Mouse (Mus musculus) limb, embryonic 11.5 days (tissue): ENCODE results near the gene Eef1akmt4. TPM values are rescaled to one million over a fixed set of nuclear protein-coding genes. Genes with fewer than 3 reads are reported as not detected.
A peak's percentile ranks its signal among the peaks of the same experiment; 100 is the strongest.
"Not testable (repeated sequence)": the region's sequence is repeated elsewhere in the genome, so short reads cannot be mapped to it uniquely, and the experiment has no call there.

Experiments used
- ATAC-seq: fragments of 200-750 bp; cut with Nextera tagmentation; 2 replicates; pipeline ENCODE4 v1.8.0; 2017; ENCODE audit warnings: low read depth; ENCODE audit not compliant: insufficient number of reproducible peaks, low FRiP score, low TSS enrichment
- DNase-seq: peaks from one replicate; pipeline ENCODE4 v3.0.0-alpha.2; 2015; ENCODE audit warnings: low spot score
- H3K27ac ChIP-seq: fragments of 300-500 bp; sonication (generic); replicated peaks from 2 replicates; pipeline ENCODE4 v1.5.1; 2014; ENCODE audit warnings: low read depth, mild to moderate bottlenecking, low read length
- H3K27me3 ChIP-seq: fragments of 300-500 bp; sonication (generic); 2 replicates; pipeline ENCODE4 v1.6.1; 2014; ENCODE audit warnings: mild to moderate bottlenecking, low read length, mixed read lengths; ENCODE audit not compliant: control insufficient read depth, insufficient read depth
- H3K36me3 ChIP-seq: fragments of 300-500 bp; sonication (generic); 2 replicates; pipeline ENCODE4 v1.6.1; 2014; ENCODE audit warnings: mild to moderate bottlenecking, low read length, moderate library complexity, mixed read lengths; ENCODE audit not compliant: control insufficient read depth, insufficient read depth
- H3K4me1 ChIP-seq: fragments of 300-500 bp; sonication (generic); 2 replicates; pipeline ENCODE4 v1.6.1; 2014; ENCODE audit warnings: low read length, mixed read lengths; ENCODE audit not compliant: control insufficient read depth, insufficient read depth
- H3K4me2 ChIP-seq: fragments of 300-500 bp; sonication (generic); 2 replicates; pipeline ENCODE4 v1.6.1; 2014; ENCODE audit warnings: low read depth, mild to moderate bottlenecking, moderate library complexity; ENCODE audit not compliant: severe bottlenecking
- H3K4me3 ChIP-seq: fragments of 300-500 bp; sonication (generic); 2 replicates; pipeline ENCODE4 v1.5.1; 2014; ENCODE audit warnings: low read depth, low read length
- H3K9ac ChIP-seq: fragments of 300-500 bp; sonication (generic); 2 replicates; pipeline ENCODE4 v1.6.1; 2014; ENCODE audit warnings: mild to moderate bottlenecking, low read length
- H3K9me3 ChIP-seq: fragments of 300-500 bp; sonication (generic); 2 replicates; pipeline ENCODE4 v1.6.1; 2016; ENCODE audit warnings: low read length; ENCODE audit not compliant: control insufficient read depth
- WGBS: fragments of 180-500 bp; shearing (Covaris S2); extraction: QIAGEN DNeasy Blood & Tissue Kit; methylation state at CpG from one replicate; pipeline ENCODE4 v1.1.7; 2014; 5-methylcytosine and 5-hydroxymethylcytosine counted together
- polyA plus RNA-seq: library from polyadenylated mRNA; unstranded; fragments of >200 nt; fragmentation: Nextera tagmentation; extraction: Ambion mirVana; gene quantifications from 2 replicates; pipeline ENCODE4 v1.2.1, GENCODE M21; 2014

Gene Eef1akmt4
- polyA plus RNA-seq, 1 experiment from 2014 or later: 42.1 TPM

- DNase-seq (no peak), ATAC-seq (no peak)
- no peaks in the 10 kb centered on the region for H3K27me3 ChIP-seq
- no peaks in the 10 kb centered on the region for H3K4me1 ChIP-seq
- no peak overlapping the region for H3K9ac ChIP-seq
- no peak overlapping the region for H3K4me2 ChIP-seq
- 78% methylated on average over 8 of the region's 8 CpGs for WGBS
- no peak overlapping the region for H3K4me3 ChIP-seq
- H3K27ac ChIP-seq: no peak overlapping the region
- no peaks in the 10 kb centered on the region for H3K36me3 ChIP-seq
- H3K9me3 ChIP-seq: no peaks in the 10 kb centered on the region
Observed at GRCm38 (mm10) chr16:20638367-20638766, 27.0 kb downstream of the Eef1akmt4 start.

GRCm38 (mm10) chr16:20642161-20642560, 30.8 kb downstream of the Eef1akmt4 start:
- Histone ChIP-seq H3K9me3 (no peaks in the 10 kb centered on the region), H3K4me3 (no peak overlapping the region), H3K9ac (no peak overlapping the region), H3K27me3 (no peaks in the 10 kb centered on the region), H3K4me2 (no peak overlapping the region), H3K36me3 (no peaks in the 10 kb centered on the region), H3K27ac (no peak overlapping the region), H3K4me1 (no peaks in the 10 kb centered on the region)
- under 1% methylated on average over 8 of the region's 8 CpGs for WGBS
- DNase-seq (peak; percentile 79), ATAC-seq (no peak)

GRCm38 (mm10) chr16:20643911-20644310, 32.5 kb downstream of the Eef1akmt4 start:
- Histone ChIP-seq H3K9ac (no peak overlapping the region), H3K27me3 (no peaks in the 10 kb centered on the region), H3K4me2 (no peak overlapping the region), H3K4me1 (no peaks in the 10 kb centered on the region), H3K4me3 (no peak overlapping the region), H3K36me3 (no peaks in the 10 kb centered on the region), H3K9me3 (no peaks in the 10 kb centered on the region), H3K27ac (no peak overlapping the region)
- 87% methylated on average over 7 of the region's 7 CpGs for WGBS
- ATAC-seq (no peak), DNase-seq (no peak)

GRCm38 (mm10) chr16:20651076-20651946, 39.9 kb downstream of the Eef1akmt4 start, which contains the start of gene Psmd2:
TSS of gene Psmd2 (plus strand) at chr16:20651652.
- Histone ChIP-seq H3K36me3 (peaks cover 11% of the 10 kb centered on the region; the same call in 1 of the 2 replicates), H3K4me3 (peak within 1 kb of the TSS; percentile 92), H3K4me1 (peaks cover 7% of the 10 kb centered on the region; the same call in 1 of the 2 replicates), H3K4me2 (peak within 1 kb of the TSS; percentile 78), H3K9ac (peak within 1 kb of the TSS; percentile 83), H3K9me3 (no peaks in the 10 kb centered on the region), H3K27me3 (no peaks in the 10 kb centered on the region), H3K27ac (0 out of 2 replicates have a peak within 1 kb of the TSS, but pooled peaks have one; percentile 42)
- DNase-seq (peak; percentile 97), ATAC-seq (peak; percentile 93)
- 2% methylated on average over 46 of the region's 46 CpGs for WGBS

GRCm38 (mm10) chr16:20651947-20652310, 40.5 kb downstream of the Eef1akmt4 start:
- 11% methylated on average over 12 of the region's 12 CpGs for WGBS
- H3K4me3 ChIP-seq: peak overlapping the region; percentile 92
- no peaks in the 10 kb centered on the region for H3K9me3 ChIP-seq
- H3K27me3 ChIP-seq: no peaks in the 10 kb centered on the region
- H3K4me2 ChIP-seq: peak overlapping the region; percentile 78
- ATAC-seq: peak; percentile 40
- peaks cover 7% of the 10 kb centered on the region; the same call in 1 of the 2 replicates for H3K4me1 ChIP-seq
- no peak overlapping the region for H3K27ac ChIP-seq
- H3K9ac ChIP-seq: peak overlapping the region; percentile 83
- no peak for DNase-seq
- H3K36me3 ChIP-seq: peaks cover 17% of the 10 kb centered on the region; the same call in 1 of the 2 replicates

GRCm38 (mm10) chr16:20653315-20653714, 41.9 kb downstream of the Eef1akmt4 start:
- DNase-seq: no peak
- H3K9ac ChIP-seq: no peak overlapping the region
- no peak overlapping the region for H3K4me3 ChIP-seq
- H3K27me3 ChIP-seq: no peaks in the 10 kb centered on the region
- H3K36me3 ChIP-seq: peaks cover 24% of the 10 kb centered on the region; the same call in 1 of the 2 replicates
- WGBS: 57% methylated on average over 2 of the region's 2 CpGs
- H3K9me3 ChIP-seq: no peaks in the 10 kb centered on the region
- H3K4me1 ChIP-seq: peaks cover 7% of the 10 kb centered on the region; the same call in 1 of the 2 replicates
- no peak overlapping the region for H3K4me2 ChIP-seq
- ATAC-seq: no peak
- no peak overlapping the region for H3K27ac ChIP-seq

GRCm38 (mm10) chr16:20657661-20658060, 46.3 kb downstream of the Eef1akmt4 start:
- Histone ChIP-seq H3K9me3 (no peaks in the 10 kb centered on the region), H3K9ac (no peak overlapping the region)

GRCm38 (mm10) chr16:20668013-20668412, 56.6 kb downstream of the Eef1akmt4 start, which contains the start of gene Eif4g1:
TSS of gene Eif4g1 (plus strand) at chr16:20668313.
- not testable (repeated sequence) for H3K4me3 ChIP-seq, DNase-seq, ATAC-seq, H3K27me3 ChIP-seq, H3K4me2 ChIP-seq, H3K9ac ChIP-seq, H3K36me3 ChIP-seq, H3K27ac ChIP-seq, H3K4me1 ChIP-seq, H3K9me3 ChIP-seq
- 96% methylated on average over 5 of the region's 6 CpGs for WGBS

More at GRCm38 (mm10) chr16:20657661-20658060, 46.3 kb downstream of the Eef1akmt4 start:
- no peak overlapping the region for H3K27ac ChIP-seq
- no peak overlapping the region for H3K4me3 ChIP-seq
- DNase-seq (no peak), ATAC-seq (no peak)
- WGBS: 91% methylated on average over 4 of the region's 4 CpGs
- 0 out of 2 replicates have a peak, but pooled peaks cover 2% of the 10 kb centered on the region for H3K4me1 ChIP-seq
- H3K27me3 ChIP-seq: no peaks in the 10 kb centered on the region
- peaks cover 50% of the 10 kb centered on the region for H3K36me3 ChIP-seq
- H3K4me2 ChIP-seq: no peak overlapping the region
